Mouse (Mus musculus) right cerebral cortex, adult 18-20 months (tissue): ENCODE results near the gene Wnt3.
A peak's percentile ranks its signal among the peaks of the same experiment; 100 is the strongest.
"Not testable (repeated sequence)": the region's sequence is repeated elsewhere in the genome, so short reads cannot be mapped to it uniquely, and the experiment has no call there.

Experiments
- DNase-seq: peaks from one replicate; pipeline ENCODE4 v3.0.0; 2022; ENCODE audit warnings: mixed read lengths

Gene Wnt3

DNA sequence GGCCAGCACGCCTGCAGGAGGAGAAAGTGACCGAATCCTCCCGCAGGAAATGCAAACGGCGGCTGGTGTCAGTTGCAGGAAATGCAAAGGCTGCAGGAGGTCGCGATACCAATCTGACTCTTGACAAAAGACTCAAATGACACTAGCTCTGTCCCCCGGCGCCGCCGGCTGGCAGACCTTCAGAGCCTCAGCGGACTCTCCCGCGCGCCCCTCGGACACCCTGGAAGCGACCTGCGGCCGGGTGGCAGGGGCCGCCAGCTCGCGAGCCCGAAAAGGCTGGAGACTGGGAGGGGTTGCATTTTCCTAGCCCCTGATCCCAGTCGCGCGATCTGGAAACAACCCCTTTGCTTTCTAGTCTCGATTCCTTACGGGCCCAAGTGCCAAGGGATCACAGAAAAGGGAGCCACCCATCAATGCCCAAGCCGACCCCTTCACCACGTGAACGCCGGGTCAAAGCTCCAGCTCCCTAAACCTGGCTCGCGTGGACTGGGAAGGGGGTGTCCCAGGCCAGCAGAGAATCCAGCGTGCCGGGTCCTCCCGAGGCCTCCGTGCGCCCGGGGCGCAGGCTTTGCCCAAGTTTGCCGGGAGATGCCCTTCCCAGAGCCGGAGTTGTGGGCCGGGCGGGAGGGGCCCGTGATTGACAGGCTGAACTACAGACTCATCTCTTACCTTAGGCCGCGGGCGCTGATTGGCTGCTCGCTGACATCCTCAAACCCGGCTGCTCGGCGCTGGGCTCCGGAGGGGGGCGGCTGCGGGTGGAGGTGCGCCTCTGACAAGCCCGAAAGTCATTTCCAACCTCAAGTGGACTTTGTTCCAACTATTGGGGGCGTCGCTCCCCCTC is at the start of gene Wnt3:
TSS of gene Wnt3 (plus strand) at position 764 of the 841 bp plus-strand sequence.
- DNase-seq = peak; percentile 21

GRCm38 (mm10) chr11:103724331-103724771 is 49.6 kb upstream of the Wnt3 start:
- DNase-seq = peak; percentile 76

DNA sequence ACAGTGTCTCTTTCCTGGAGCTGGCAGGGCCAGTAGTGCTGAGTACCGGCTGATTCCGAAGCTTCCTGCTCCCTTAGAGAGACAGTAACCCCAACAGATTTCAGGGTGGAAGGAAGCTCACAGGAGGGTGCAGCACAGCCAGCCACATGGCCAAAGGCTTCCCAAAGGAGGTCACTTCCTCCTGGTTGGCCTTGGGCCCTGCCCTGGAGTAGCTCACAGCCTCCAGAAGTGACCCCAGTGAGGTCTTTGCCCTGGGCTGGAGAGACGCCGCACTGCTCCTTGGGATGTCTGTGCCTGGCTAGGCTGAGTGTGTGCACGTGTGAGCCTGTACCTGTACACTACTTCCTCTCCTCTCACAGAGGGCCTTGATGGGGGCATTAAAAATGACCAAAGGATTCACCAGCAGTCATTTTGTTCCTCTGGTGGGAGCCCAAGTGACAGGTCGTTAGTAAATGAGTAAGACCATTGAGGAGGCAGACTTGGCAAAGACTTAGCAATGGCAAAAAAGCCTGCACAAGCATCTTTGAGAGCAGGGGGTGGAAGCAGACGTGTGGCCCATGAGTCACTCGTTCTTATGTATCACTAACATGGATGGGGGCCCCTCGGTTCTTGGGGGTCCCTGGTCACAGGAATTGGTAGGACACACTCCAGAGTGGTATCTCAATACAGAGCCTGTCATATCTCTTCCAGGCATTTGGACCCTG is 44.5 kb upstream of the Wnt3 start:
- no peak for DNase-seq

- no peak for DNase-seq
Observed at GRCm38 (mm10) chr11:103731594-103731993, 42.4 kb upstream of the Wnt3 start.

DNA sequence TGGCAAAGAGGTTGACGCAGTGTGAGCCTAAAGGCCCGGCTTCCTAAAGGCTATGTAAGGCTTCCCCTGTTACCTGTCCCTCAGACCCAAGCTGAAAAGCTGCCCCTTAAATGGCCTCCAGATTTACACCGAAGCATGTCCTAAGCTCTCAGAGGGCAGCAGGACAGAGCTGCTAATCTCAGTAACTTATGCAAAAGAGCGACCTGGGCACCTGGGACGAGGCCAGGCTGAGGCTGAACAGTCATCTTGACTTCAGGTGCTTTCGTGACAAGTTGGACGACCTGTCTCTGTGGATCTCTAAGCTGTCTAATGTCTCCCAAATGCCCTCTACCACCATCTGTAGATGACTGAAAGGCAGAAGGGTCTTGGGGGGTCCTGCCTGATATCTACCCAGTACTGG is 41.6 kb upstream of the Wnt3 start:
- DNase-seq = no peak

GRCm38 (mm10) chr11:103733069-103733468 is 40.9 kb upstream of the Wnt3 start:
- peak; percentile 71 for DNase-seq

GRCm38 (mm10) chr11:103733961-103734360 is 40.0 kb upstream of the Wnt3 start:
- no peak for DNase-seq

DNA sequence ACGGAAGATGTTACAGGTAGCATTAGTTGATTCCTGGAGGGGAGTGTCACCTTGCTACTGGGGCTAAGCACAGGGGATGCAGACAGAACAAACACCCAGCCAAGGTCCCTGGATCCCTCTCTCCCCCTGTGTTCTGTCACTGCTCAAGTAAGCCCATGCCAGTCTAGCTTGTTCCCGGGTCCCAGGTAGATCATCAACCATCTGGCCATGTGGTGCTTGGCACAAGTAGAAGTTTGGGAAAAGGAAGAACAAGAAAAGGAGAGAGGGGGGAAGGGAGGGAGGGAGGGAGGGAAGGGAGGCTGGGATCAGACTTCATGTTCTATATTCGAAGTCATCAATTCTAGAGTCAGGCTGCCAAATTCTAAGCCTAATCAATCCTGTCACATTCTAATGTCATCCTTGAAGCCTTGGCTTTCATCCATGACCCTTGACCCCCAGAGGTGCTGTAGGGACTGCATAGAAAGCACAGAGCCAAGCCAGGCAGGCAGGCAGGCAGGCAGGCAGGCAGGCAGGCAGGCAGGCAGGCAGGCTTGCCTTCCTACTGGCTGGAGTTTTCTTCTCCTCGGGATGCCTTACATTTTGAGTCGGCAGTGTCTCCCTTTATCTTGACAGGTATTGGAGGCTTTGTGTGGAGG is 39.4 kb upstream of the Wnt3 start:
- no peak for DNase-seq

DNA sequence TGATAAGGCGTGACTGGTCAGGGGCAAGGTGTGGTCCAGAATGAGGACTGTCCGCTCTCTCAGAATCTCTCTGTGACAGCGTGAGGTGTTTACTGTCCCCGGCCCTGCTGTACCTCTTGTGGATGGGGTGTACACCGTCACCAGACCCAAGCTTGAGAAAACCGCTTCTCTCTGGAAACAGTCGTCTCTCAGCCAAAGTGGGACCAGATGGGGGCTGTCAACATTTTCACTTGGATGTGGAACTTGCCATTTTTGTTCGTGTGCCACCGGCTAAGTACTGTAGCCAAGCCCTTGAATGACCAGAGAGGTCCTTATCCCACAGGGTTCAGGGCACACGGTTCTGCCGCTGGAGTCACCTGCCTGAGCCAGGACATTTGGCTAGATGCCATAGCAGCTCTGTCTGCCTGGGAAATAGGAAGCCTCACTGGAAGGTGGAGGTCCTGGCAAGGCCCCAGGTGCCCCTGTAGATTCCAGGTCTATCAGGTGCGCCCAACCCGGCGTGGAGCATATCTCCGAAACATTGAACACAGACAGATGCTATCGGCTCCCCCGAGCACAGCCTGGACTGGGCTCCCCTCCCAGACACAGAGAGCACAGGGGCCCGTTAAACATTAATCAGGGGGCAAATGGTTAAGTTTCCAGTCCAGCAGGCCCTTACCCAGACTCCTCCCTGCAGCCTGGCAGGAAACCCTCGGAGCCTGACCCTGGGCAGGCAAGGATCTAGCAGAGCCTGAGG is 38.7 kb upstream of the Wnt3 start:
- DNase-seq = no peak

- no peak for DNase-seq
Observed at GRCm38 (mm10) chr11:103749306-103750089, 24.5 kb upstream of the Wnt3 start, which contains the start of gene Wnt9b. Gene Wnt9b, minus strand, starts transcription at chr11:103749821.

DNA sequence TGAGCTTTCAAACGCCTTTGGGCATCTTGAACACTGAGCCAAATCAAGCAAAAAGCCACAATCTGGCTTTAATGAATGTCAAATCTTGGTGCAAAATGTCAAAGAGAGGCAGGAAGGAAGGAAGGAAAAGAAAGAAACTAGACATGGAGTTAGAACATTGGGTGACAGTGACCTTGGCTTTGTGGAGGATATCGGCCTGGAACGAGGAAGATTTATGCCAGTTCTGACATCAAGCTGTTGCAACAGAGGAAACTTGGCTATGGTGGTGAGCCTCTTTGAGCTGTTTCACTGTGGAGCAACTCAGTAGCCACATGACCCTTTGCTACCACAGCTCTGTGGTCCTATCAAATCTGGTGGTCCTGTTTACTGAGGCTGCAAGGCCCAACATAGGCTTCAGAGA is 23.3 kb upstream of the Wnt3 start:
- DNase-seq = no peak

DNA sequence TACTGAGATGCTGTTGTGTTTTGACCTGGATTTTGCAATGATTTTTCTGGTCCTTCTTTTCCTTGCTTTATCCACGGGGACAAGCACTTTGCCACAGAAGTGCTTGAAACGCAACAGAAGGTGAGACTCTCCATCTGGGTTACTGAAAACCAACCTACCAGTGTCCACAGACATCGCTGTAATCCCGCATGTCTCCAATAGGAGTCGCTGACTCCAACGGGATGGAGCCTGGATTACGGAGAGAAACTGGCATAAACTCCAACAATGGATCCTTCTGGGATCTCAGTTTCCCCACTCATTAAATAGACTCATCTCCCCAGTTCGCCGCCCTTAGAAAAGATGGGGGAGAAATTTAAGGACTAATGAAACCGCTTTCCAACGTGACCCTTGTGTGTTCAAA is 15.9 kb upstream of the Wnt3 start:
- DNase-seq = no peak

- peak; percentile 36 for DNase-seq
Observed at GRCm38 (mm10) chr11:103758706-103759105, 15.2 kb upstream of the Wnt3 start.

- DNase-seq = no peak
Observed at GRCm38 (mm10) chr11:103760101-103760500, 13.8 kb upstream of the Wnt3 start.

DNA sequence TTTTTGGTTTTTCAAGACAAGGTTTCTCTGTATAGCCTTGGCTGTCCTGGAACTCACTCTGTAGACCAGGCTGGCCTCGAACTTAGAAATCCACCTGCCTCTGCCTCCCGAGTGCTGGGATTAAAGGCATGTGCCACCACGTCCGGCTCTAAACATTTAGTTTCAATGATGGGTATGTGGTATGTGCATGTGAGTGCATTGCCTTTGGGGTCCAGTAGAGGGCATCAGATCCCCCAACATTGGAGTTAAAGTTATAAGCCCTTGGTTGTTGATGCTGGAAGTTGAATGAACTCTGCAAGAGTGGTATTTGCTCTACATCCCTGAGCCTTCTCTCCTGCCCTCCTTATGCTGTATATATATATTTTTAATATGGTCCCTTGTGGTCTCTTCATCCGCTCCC is 13.1 kb upstream of the Wnt3 start:
- DNase-seq = not testable (repeated sequence)

DNA sequence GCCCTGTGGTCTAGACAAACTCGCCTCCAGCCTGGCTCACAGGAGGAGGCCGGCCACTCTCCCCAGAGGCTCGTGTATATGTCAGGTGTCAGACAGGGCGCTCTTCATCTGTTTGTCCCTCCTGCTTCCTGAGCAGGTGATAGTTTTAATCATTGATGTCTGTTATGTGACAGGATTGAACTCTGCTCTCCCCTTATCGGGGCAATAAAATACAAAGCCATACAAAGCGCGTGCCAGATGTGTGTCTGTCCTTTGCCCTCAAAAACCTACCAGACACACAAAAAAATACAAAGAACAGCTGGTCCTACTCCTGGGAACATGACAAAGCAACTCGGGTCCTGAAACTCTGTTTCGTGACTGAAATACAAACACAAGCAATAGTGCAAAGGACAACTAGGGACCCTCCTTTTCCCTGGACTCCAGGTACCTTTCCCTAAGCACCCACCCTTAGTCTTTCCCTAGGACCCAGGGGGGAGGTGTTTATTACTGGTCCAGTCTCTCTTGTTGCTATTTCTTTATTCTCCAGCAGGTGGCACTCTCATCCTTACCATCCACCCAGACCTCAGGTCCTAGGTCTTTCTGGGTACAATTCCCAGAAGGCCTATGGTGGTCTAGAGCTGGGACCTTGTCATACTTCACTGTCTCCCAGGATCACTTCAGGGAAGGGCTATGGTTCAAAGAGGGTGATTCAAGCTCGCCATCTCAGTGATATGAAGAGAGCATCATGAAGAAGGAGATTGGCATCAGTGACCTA is 10.4 kb upstream of the Wnt3 start:
- peak; percentile 34 for DNase-seq

- DNase-seq = no peak
Observed at GRCm38 (mm10) chr11:103764601-103765000, 9.3 kb upstream of the Wnt3 start.

DNA sequence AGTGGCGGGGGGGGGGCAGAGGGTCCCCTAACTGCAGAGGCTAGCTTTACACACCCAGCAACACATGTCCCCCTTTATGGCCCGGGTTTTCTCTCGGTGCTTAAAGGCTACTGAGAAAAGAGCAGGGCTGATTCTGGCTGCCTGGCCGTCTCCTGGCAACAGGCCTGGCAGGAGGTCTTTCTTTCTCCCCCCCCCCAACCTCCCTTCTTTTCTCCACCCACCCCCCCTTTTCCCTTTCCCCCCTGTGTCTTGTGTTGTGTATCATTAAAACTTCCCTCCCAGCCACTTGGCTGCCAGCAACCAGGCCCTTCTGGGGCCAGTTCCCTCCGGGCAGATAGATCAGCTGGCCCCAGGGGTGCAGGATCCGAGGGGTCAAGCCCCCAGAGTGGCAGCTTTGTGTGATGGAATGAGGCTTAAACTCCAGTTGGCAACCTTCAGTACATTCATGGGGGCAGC is 8.4 kb upstream of the Wnt3 start:
- no peak for DNase-seq

GRCm38 (mm10) chr11:103771160-103771817 is 2.7 kb upstream of the Wnt3 start:
- no peak for DNase-seq
